ENCODE assay signal across 8 mouse cellular contexts in the genomic region with DNA sequence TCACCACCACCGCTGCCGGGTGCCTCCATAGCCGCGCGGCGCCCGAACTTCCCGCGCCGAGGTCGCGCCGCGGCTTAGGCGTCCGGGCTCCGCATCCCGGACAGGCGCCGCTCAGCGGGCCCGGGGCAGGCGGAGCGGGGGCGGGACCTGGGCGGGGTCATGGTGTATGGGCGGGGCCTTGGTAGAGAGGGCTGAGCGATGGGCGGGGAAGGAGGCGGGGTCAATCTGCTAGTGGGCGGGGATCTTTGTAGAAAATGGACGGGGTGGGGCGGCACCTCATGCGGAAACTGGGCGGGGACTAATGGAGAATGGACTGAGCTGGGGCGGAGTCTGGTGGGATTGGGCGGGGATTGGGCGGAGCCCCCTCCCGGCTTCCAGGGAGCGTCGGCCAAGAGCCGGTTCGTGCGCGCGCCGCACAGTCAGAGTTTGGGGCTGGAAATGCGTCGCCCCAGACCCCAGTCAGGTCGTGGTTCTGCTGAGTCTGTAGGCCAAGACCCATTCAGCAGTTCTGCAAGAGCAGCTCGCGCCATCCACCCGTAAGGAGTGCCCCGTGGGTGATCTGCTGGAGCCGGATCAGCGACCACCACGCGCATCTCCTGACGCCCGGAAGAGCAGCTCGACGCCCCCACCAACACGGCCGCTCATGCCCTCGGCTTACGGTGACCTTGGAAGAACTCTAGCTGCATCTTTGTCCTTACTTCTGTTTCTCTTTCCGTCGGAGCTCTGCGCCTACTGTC. TPM values are rescaled to one million over a fixed set of nuclear protein-coding genes. Genes with fewer than 3 reads are reported as not detected.
DNase-seq lines count a peak whose midpoint lies in the region; ATAC-seq and TF ChIP-seq lines count a peak whose summit lies in the region.

Gene Prex1, minus strand, starts transcription at position 143 of the 737 bp plus-strand sequence.

- TF ChIP-seq CTCF in hindbrain, postnatal 0 days (IDR thresholded peaks at IDR 0.05; ENCODE audit: low read depth): no peak

- DNase-seq in adrenal gland, adult (ENCODE audit: inconsistent age in 2 of 2, low spot score in 1 of 2): peak; percentile 98 to 100
- DNase-seq in embryo, embryonic 10 days (ENCODE audit: low spot score): peak; percentile 94
- DNase-seq in gastrocnemius, adult 8-10 months (ENCODE audit: low spot score in 2 of 2): peak; percentile 96 to 97
- peak; percentile 98 for DNase-seq in hindbrain, postnatal 0 days (ENCODE audit: low spot score)
- DNase-seq in left cerebral cortex, adult 18-20 months (ENCODE audit: low spot score in 2 of 2): peak; percentile 96 to 98
- peak; percentile 96 to 99 for DNase-seq in lung, postnatal 4 days
- DNase-seq in retina, postnatal 1 day: peak; percentile 96
- peak; percentile 100 for DNase-seq in thymus, postnatal 4 days

- peak within 1 kb of the TSS; percentile 83 for H3K4me3 ChIP-seq in hindbrain, postnatal 0 days (ENCODE audit: low read length)

- peaks cover 5% of the 10 kb centered on the region; the same call in 1 of the 2 replicates for H3K4me1 ChIP-seq in hindbrain, postnatal 0 days (ENCODE audit: insufficient read depth, low read length)

- no peaks in the 10 kb centered on the region for H3K36me3 ChIP-seq in hindbrain, postnatal 0 days (ENCODE audit: insufficient read depth, low read length)

- H3K4me2 ChIP-seq in hindbrain, postnatal 0 days (ENCODE audit: low read depth, low read length): peak within 1 kb of the TSS; percentile 63

- peak; percentile 95 for ATAC-seq in hindbrain, postnatal 0 days

- H3K27me3 ChIP-seq in hindbrain, postnatal 0 days (ENCODE audit: insufficient read depth, low read length): no peaks in the 10 kb centered on the region

- peak within 1 kb of the TSS; percentile 77 for H3K27ac ChIP-seq in hindbrain, postnatal 0 days

- H3K9ac ChIP-seq in hindbrain, postnatal 0 days (replicated peaks; ENCODE audit: low read length): peak within 1 kb of the TSS; percentile 73

- under 1% methylated on average over 63 of the region's 69 CpGs for WGBS in hindbrain, postnatal 0 days

- no peaks in the 10 kb centered on the region for H3K9me3 ChIP-seq in hindbrain, postnatal 0 days (ENCODE audit: low read length)

RNA-seq across cellular contexts. Expression of gene Prex1, which starts in this region (rescaled TPM):
- 1 to 10 TPM; 3.2 to 3.8 (median 3.4) TPM for total RNA-seq in gastrocnemius, adult 8-10 months (2022)
- total RNA-seq in hindbrain, postnatal 0 days (2014; rRNA removed): 63.2 and 66.8 TPM in 2 replicates
- polyA plus RNA-seq in hindbrain, postnatal 0 days (2015; fragmentation: Nextera tagmentation; extraction: Ambion mirVana): 24.1 and 24.2 TPM in 2 replicates
- 100 to 1,000 TPM in 1 of 2 experiments, 10 to 100 TPM in 1; 91.3 to 104 TPM for total RNA-seq in left cerebral cortex, adult 18-20 months (2021)

Comparison
In these comparisons a context has a peak if more than half of its experiments do, and no peak if none do; other contexts are left out.
1. Peak in every context shown above with its lines: DNase-seq, ATAC-seq, H3K4me3 ChIP-seq and H3K27ac ChIP-seq.
2. RNA of gene Prex1 (total RNA-seq): 91.3 to 104 TPM in left cerebral cortex, adult 18-20 months and 63.2 to 66.8 TPM in hindbrain, postnatal 0 days; 3.2 to 3.8 TPM in gastrocnemius, adult 8-10 months; every median in the first group is over 10 times any median in the second.